Mouse (Mus musculus): ENCODE results near the gene Bri3bp. TPM values are rescaled to one million over a fixed set of nuclear protein-coding genes. Genes with fewer than 3 reads are reported as not detected.

Gene Bri3bp
- 7.9 TPM for polyA plus RNA-seq (2014; fragmentation: Illumina TruSeq; extraction: RNeasy Lipid Tissue Mini Kit (QIAGEN cat#74804); ENCODE audit: low read depth, low replicate concordance)

DNA sequence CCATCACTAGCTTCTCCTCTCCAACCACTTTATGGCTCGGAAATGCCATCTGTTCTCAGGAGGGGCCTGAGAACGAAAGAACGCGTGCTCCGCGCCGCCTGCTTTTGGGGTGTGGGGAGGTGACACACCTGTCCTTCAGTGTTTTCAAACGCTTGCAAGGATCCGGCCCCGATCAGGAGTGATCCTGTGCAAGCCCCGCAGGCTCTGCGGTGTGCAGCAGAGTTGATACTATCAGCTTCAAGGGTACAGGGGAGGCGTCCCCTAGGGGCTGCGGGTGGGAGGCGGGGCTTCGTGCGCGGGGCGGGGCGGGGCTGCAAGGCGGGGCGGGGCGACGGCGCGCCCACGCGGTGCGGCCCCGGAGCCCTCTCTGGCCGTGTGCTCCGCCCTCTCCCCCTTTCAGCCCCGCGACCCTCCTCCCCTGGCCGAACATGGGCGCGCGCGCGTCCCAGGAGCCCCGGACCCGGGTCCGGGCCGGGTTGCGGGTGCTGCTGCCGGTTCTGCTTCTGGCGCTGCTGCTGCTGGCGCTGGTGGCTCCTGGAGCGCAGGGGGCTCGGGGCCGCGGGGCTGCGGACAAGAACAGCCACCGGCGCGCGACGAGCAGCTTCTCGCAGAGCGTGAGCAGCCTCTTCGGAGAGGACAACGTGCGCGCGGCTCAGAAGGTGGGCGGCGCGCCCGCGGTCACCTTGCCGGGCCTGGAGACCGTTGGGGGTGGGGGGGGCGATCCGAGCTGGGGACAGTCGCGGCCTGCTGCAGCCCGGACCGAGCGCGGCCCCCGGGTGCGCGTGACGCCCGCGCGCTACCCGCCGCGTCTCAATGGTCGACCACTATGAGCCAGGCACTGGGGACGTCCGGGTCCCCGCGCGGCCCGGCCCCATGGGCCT, at the start of gene Bri3bp:
Gene Bri3bp (plus strand): TSS at position 335 of the 881 bp plus-strand sequence.

GRCm38 (mm10) chr5:125433793-125434337, 7.5 kb upstream of the Bri3bp start, which contains the start of gene Dhx37:
Dhx37 (minus strand) TSS chr5:125434121.

DNA sequence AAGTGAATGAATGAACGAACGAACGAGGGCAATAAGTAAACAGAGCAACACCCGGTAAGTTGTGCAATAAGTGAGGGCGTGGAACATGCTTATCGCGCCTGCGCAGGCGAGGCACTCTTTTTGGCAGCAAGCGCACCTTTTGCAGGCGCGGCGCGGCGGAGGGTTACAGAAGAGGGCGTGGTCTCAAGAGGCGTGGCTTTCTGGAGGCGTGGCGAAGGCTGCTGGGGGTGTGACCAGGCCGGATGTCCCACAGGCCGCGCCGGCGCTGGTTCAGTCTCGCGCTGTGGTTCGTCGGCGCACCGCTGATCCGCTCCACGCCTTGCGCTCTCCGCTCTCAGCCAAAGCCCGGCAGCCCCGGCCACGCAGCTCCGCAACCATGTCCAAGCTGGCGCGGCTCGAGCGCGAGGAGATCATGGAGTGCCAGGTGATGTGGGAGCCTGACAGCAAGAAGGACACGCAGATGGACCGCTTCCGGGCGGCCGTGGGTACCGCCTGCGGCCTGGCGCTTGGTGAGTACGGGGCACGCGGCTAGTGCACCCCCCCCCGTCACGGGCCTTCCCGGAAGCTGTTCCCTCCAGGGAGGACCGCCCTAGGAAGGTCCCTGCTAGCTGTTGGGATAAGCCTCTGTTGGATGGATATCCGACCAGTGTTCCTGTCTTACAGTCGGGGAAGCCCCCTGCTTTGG, 34.4 kb downstream of the Bri3bp start, which contains the start of gene Aacs:
Gene Aacs (plus strand): TSS at position 214 of the 685 bp plus-strand sequence.

Other genes with a start within 250 kb of the Bri3bp start
- 35.3 TPM for gene Scarb1, start 100.5 kb upstream of the Bri3bp start, polyA plus RNA-seq (2014; fragmentation: Illumina TruSeq; extraction: RNeasy Lipid Tissue Mini Kit (QIAGEN cat#74804); ENCODE audit: low read depth, low replicate concordance)
- gene Gm10382, start 52.2 kb upstream of the Bri3bp start, polyA plus RNA-seq (2014; fragmentation: Illumina TruSeq; extraction: RNeasy Lipid Tissue Mini Kit (QIAGEN cat#74804); ENCODE audit: low read depth, low replicate concordance) = not detected
- gene Ubc, start 51.4 kb upstream of the Bri3bp start, polyA plus RNA-seq (2014; fragmentation: Illumina TruSeq; extraction: RNeasy Lipid Tissue Mini Kit (QIAGEN cat#74804); ENCODE audit: low read depth, low replicate concordance) = 41.6 TPM
- gene Dhx37, start 7.4 kb upstream of the Bri3bp start, polyA plus RNA-seq (2014; fragmentation: Illumina TruSeq; extraction: RNeasy Lipid Tissue Mini Kit (QIAGEN cat#74804); ENCODE audit: low read depth, low replicate concordance) = 4.3 TPM
- 3.5 TPM for gene Aacs, start 34.2 kb downstream of the Bri3bp start, polyA plus RNA-seq (2014; fragmentation: Illumina TruSeq; extraction: RNeasy Lipid Tissue Mini Kit (QIAGEN cat#74804); ENCODE audit: low read depth, low replicate concordance)
- gene Tmem132b, start 90.2 kb downstream of the Bri3bp start, polyA plus RNA-seq (2014; fragmentation: Illumina TruSeq; extraction: RNeasy Lipid Tissue Mini Kit (QIAGEN cat#74804); ENCODE audit: low read depth, low replicate concordance) = not detected

Data from liver, adult 10 weeks (tissue).